ENCODE assay signal across 14 mouse cellular contexts in genomic region chr16:94760732-94761131, GRCm38 (mm10).
DNase-seq lines count a peak whose midpoint lies in the region; ATAC-seq and TF ChIP-seq lines count a peak whose summit lies in the region.
"Had no signal": no experiment of that assay in that cellular context is flagged by ENCODE, and none has a peak within 500 bp of the region (broad histone marks: within the 10 kb centered on the region; RNA-seq: fewer than 3 reads in every experiment).

No protein-coding gene starts in this region.

- H3K4me1 ChIP-seq in E14TG2a.4 (replicated peaks; ENCODE audit: low read depth, low read length) = peaks cover 52% of the 10 kb centered on the region
- no peaks in the 10 kb centered on the region for H3K4me1 ChIP-seq in liver, postnatal 0 days (ENCODE audit: insufficient read depth)

- intact Hi-C loops in heart, postnatal 36 days (cut with DNase I) = no loop called here

- peak; percentile 85 for DNase-seq in heart, adult 11 months
- DNase-seq in heart, postnatal 36 days = no peak
- peak; percentile 47 for DNase-seq in liver, postnatal 0 days
- no peak for DNase-seq in layer of hippocampus, adult 2 months (ENCODE audit: low spot score in 2 of 2)
- no peak for DNase-seq in right cerebral cortex, postnatal 14 days
- DNase-seq in layer of hippocampus, adult 9-11 months = no peak
- DNase-seq: cerebellum, postnatal 25 days; forebrain, postnatal 0 days; kidney, adult 8-10 months; left cerebral cortex, postnatal 4 days; spleen, adult 18-20 months had no signal

- H3K27ac ChIP-seq in liver, postnatal 0 days (ENCODE audit: low read depth) = no peak overlapping the region
- H3K27ac ChIP-seq in layer of hippocampus, adult 2 months = no peak overlapping the region
- H3K27ac ChIP-seq: hindbrain, embryonic 10.5 days had no signal

- peak; percentile 40 for ATAC-seq in granulocyte monocyte progenitor cell, adult 5-6 weeks (replicated peaks; ENCODE audit: poor library complexity, severe bottlenecking)
- peak; percentile 56 for ATAC-seq in liver, postnatal 0 days
- ATAC-seq: forebrain, postnatal 0 days had no signal

- H3K27me3 ChIP-seq in E14TG2a.4 (ENCODE audit: insufficient read depth, low read length) = no peaks in the 10 kb centered on the region
- no peaks in the 10 kb centered on the region for H3K27me3 ChIP-seq in liver, postnatal 0 days (ENCODE audit: insufficient read depth, low read length)

- TF ChIP-seq EP300 in liver, postnatal 0 days (IDR thresholded peaks at IDR 0.05; ENCODE audit: low read depth) = no peak

- H3K9ac ChIP-seq in liver, postnatal 0 days (replicated peaks) = no peak overlapping the region
- H3K9ac ChIP-seq: forebrain, postnatal 0 days had no signal

- H3K36me3 ChIP-seq in E14TG2a.4 (ENCODE audit: insufficient read depth, low read length) = no peaks in the 10 kb centered on the region
- no peaks in the 10 kb centered on the region for H3K36me3 ChIP-seq in liver, postnatal 0 days (replicated peaks; ENCODE audit: insufficient read depth, low read length)
- H3K36me3 ChIP-seq: hindbrain, embryonic 10.5 days had no signal

- 42% methylated on average over 10 of the region's 11 CpGs for WGBS in liver, postnatal 0 days (ENCODE audit: insufficient replicate concordance)

- H3K4me3 ChIP-seq in E14TG2a.4 (replicated peaks; ENCODE audit: low read length) = peak overlapping the region; percentile 35
- H3K4me3 ChIP-seq in liver, postnatal 0 days (ENCODE audit: low read depth, low read length) = no peak overlapping the region
- H3K4me3 ChIP-seq in layer of hippocampus, adult 2 months = no peak overlapping the region
- H3K4me3 ChIP-seq: hindbrain, embryonic 10.5 days had no signal

- H3K4me2 ChIP-seq in liver, postnatal 0 days (ENCODE audit: low read depth, low read length) = no peak overlapping the region

- no peak for TF ChIP-seq CTCF in E14TG2a.4 (conservative IDR thresholded peaks at IDR 0.05; ENCODE audit: low read length)
- no peak for TF ChIP-seq CTCF in liver, postnatal 0 days (IDR thresholded peaks at IDR 0.05; ENCODE audit: low read depth)
- TF ChIP-seq CTCF in layer of hippocampus, adult 2 months (conservative IDR thresholded peaks at IDR 0.05) = no peak

- H3K9me3 ChIP-seq in E14TG2a.4 (ENCODE audit: low read length) = no peaks in the 10 kb centered on the region
- H3K9me3 ChIP-seq in liver, postnatal 0 days (ENCODE audit: low read length) = no peaks in the 10 kb centered on the region
- H3K9me3 ChIP-seq: hindbrain, embryonic 10.5 days had no signal

Comparison
In these comparisons a context has a peak if more than half of its experiments do, and no peak if none do; other contexts are left out.
1. DNase-seq: peak in heart, adult 11 months (single experiment) and liver, postnatal 0 days (single experiment); none in heart, postnatal 36 days (0 of 2), layer of hippocampus, adult 2 months (0 of 2), right cerebral cortex, postnatal 14 days (single experiment) and layer of hippocampus, adult 9-11 months (single experiment).